ENCODE assay signal across 23 mouse cellular contexts in genomic region chr3:116342251-116342650, GRCm38 (mm10).
DNase-seq lines count a peak whose midpoint lies in the region; TF ChIP-seq lines count a peak whose summit lies in the region.
"Had no signal": no experiment of that assay in that cellular context is flagged by ENCODE, and none has a peak within 500 bp of the region (broad histone marks: within the 10 kb centered on the region; RNA-seq: fewer than 3 reads in every experiment).

No protein-coding gene starts in this region.

- peaks cover 0 to 6% of the 10 kb centered on the region in 2 experiments; a peak in 1 of 4 replicates for H3K4me1 ChIP-seq in ES-E14 (ENCODE audit: control insufficient read depth in 2 of 2, insufficient read depth in 2 of 2, low read length in 2 of 2, poor library complexity in 1 of 2)
- H3K4me1 ChIP-seq: embryonic facial prominence, embryonic 13.5 days had no signal

- in situ Hi-C loops in ES-E14 (cut with MboI; ENCODE audit: low sequenced_read_pairs in 2 of 2, unreplicated experiment in 2 of 2) = no loop called here

- intact Hi-C loops in heart, postnatal 36 days (cut with DNase I) = no loop called here

- H3K36me3 ChIP-seq in ES-E14 (ENCODE audit: control insufficient read depth, insufficient read depth, low read length, poor library complexity, severe bottlenecking) = no peaks in the 10 kb centered on the region; the same call in 1 of the 2 replicates
- H3K36me3 ChIP-seq: forebrain, embryonic 15.5 days had no signal

- DNase-seq in heart, adult 11 months = peak; percentile 67
- no peak for DNase-seq in heart, postnatal 36 days
- DNase-seq in ES-E14 (ENCODE audit: low read depth, low spot score) (no peak), ZHBTc4 (ENCODE audit: low read depth, low spot score) (peak; percentile 82)
- DNase-seq in left cerebral cortex, adult 18-20 months (ENCODE audit: low spot score in 2 of 2) = no peak
- DNase-seq in retina, embryonic 14.5 days (ENCODE audit: low spot score) = no peak
- DNase-seq: adrenal gland, adult 2 months; adrenal gland, postnatal 10 days; adrenal gland, postnatal 25 days; cerebellum, adult 11 months; cerebellum, adult 18-20 months; cerebellum, adult 8-10 months; cerebellum, adult 9-11 months; cerebellum, postnatal 14 days; cerebellum, postnatal 36 days; embryo, embryonic 11 days; forebrain, postnatal 0 days had no signal

- H3K27ac ChIP-seq in ES-E14 (ENCODE audit: insufficient read depth, low read depth, low read length, poor library complexity, severe bottlenecking) = no peak overlapping the region
- H3K27ac ChIP-seq: embryonic facial prominence, embryonic 13.5 days; embryonic facial prominence, embryonic 15.5 days; forebrain, embryonic 10.5 days; forebrain, embryonic 12.5 days; forebrain, embryonic 15.5 days had no signal

- no peaks in the 10 kb centered on the region for H3K9me3 ChIP-seq in ES-E14 (ENCODE audit: control insufficient read depth, insufficient read depth, low read depth, low read length)
- H3K9me3 ChIP-seq: embryonic facial prominence, embryonic 13.5 days; embryonic facial prominence, embryonic 15.5 days; forebrain, embryonic 10.5 days; forebrain, embryonic 12.5 days; forebrain, embryonic 15.5 days had no signal

- H3K9ac ChIP-seq in ES-E14 (ENCODE audit: insufficient read depth, low read depth, low read length, poor library complexity, severe bottlenecking) = no peak overlapping the region
- H3K9ac ChIP-seq: embryonic facial prominence, embryonic 13.5 days; embryonic facial prominence, embryonic 15.5 days; forebrain, embryonic 12.5 days; forebrain, embryonic 15.5 days; forebrain, postnatal 0 days had no signal

- H3K4me3 ChIP-seq in ES-E14 (ENCODE audit: insufficient read depth in 1 of 2, low read depth in 1 of 2, low read length in 2 of 2, poor library complexity in 1 of 2, severe bottlenecking in 1 of 2) = no peak overlapping the region
- H3K4me3 ChIP-seq: embryonic facial prominence, embryonic 13.5 days; embryonic facial prominence, embryonic 15.5 days; erythroblast, embryonic 14.5 days; forebrain, embryonic 10.5 days; forebrain, embryonic 12.5 days; forebrain, embryonic 15.5 days had no signal

TF ChIP-seq in ES-E14, 5 proteins besides CTCF, POLR2A, EP300 and RAD21:
- TF ChIP-seq CHD2 (IDR thresholded peaks at IDR 0.05; ENCODE audit: low read depth, low read length) (no peak), ZC3H11A (IDR thresholded peaks at IDR 0.05; ENCODE audit: borderline replicate concordance, low read depth, low read length) (no peak), HCFC1 (IDR thresholded peaks at IDR 0.05; ENCODE audit: borderline replicate concordance, insufficient read depth, low read length) (no peak), ZNF384 (IDR thresholded peaks at IDR 0.05; ENCODE audit: low read depth, low read length) (no peak), MAFK (IDR thresholded peaks at IDR 0.05; ENCODE audit: insufficient read depth, low read depth, low read length) (peak; percentile 64)

Comparison
In these comparisons a context has a peak if more than half of its experiments do, and no peak if none do; other contexts are left out.
1. DNase-seq: peak in heart, adult 11 months (single experiment) and ZHBTc4 (single experiment); none in heart, postnatal 36 days (0 of 2), ES-E14 (single experiment), left cerebral cortex, adult 18-20 months (0 of 2) and retina, embryonic 14.5 days (single experiment).